Mouse (Mus musculus) small intestine, adult 2 months (tissue): ENCODE measurements at regions not wholly inside any gene's neighbourhood (a gene's known extent, or its start where the extent isn't known, plus 50 kb on each side); places are given as distances from the start of the nearest gene placed in this dataset.

Experiments
- CTCF ChIP-seq: fragments of 200-500 bp; IDR thresholded peaks from 2 replicates; pipeline ENCODE4 v1.5.1; 2012; ENCODE audit warnings: low read depth, mild to moderate bottlenecking, control low read depth, inconsistent platforms, low read length, moderate library complexity, mixed read lengths; ENCODE audit not compliant: insufficient replicate concordance, insufficient read length; ENCODE audit errors: extremely low read depth
- POLR2A ChIP-seq: fragments of 200-500 bp; IDR thresholded peaks from 2 replicates; pipeline ENCODE4 v1.6.1; 2012; ENCODE audit warnings: low read depth, mild to moderate bottlenecking, control low read depth, inconsistent platforms, low read length, moderate library complexity

DNA sequence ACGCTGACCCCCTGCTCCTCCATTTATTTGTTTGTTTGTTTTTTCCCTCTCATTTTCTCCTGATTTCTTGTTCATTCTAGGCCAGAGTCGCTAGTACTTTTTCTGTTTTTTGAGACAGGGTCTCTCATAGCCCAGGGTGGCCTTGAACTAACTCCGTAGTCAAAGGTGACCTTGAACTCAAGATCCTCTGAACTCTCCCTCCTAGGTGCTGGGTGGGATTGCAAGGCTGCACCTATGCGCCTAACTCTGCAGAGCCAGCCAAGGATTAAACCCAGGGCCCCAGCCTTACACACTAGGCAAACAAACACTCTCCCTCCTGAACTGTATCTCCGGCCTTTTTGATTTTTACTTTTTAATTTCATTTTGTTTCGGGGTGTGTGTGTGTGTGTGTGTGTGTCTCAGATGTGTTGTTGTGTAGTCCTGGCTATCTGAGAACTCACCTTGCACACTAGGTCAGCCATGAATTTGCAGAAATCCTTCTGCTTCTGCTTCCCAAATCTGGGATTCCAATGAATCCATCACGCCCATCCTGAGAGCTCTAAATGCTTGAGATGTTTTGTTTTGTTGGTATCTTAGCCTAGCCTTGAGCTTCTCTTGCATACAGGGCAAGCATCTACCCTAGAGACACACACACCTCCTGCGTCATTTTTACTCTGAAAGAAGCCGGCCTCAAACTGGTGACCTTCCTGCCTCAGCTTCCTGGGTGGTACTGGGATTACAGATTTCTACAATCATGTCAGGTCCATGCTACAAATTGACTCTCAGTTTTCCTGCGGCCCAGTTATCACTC is 56.3 kb upstream of the Tbx3 start:
- TF ChIP-seq CTCF: no peak
- TF ChIP-seq POLR2A: no peak
